Mouse (Mus musculus): Measurements from ENCODE around the gene Styx.
"Not testable (repeated sequence)": the region's sequence is repeated elsewhere in the genome, so short reads cannot be mapped to it uniquely, and the experiment has no call there.

The Styx gene

GRCm38 (mm10) chr14:45439387-45439786 lies 88.5 kb downstream of the Styx start:
- no peak for DNase-seq

- DNase-seq = no peak
Measured at GRCm38 (mm10) chr14:45441291-45441690, 90.4 kb downstream of the Styx start.

GRCm38 (mm10) chr14:45442781-45443560 lies 92.1 kb downstream of the Styx start:
- no peak for DNase-seq

- no peak for DNase-seq
Measured at GRCm38 (mm10) chr14:45444870-45445269, 94.0 kb downstream of the Styx start.

GRCm38 (mm10) chr14:45445445-45445844 lies 94.6 kb downstream of the Styx start:
- no peak for DNase-seq

GRCm38 (mm10) chr14:45446777-45447176 lies 95.9 kb downstream of the Styx start:
- DNase-seq = no peak

- no peak for DNase-seq
Measured at GRCm38 (mm10) chr14:45451090-45451489, 100.2 kb downstream of the Styx start.

GRCm38 (mm10) chr14:45452148-45452547 lies 101.3 kb downstream of the Styx start:
- DNase-seq = no peak

- no peak for DNase-seq
Measured at GRCm38 (mm10) chr14:45452861-45453512, 102.1 kb downstream of the Styx start.

GRCm38 (mm10) chr14:45453538-45454233 lies 102.8 kb downstream of the Styx start:
- no peak for DNase-seq

- no peak for DNase-seq
Measured at GRCm38 (mm10) chr14:45455651-45456501, 105.0 kb downstream of the Styx start.

- DNase-seq = no peak
Measured at GRCm38 (mm10) chr14:45456502-45456846, 105.6 kb downstream of the Styx start.

GRCm38 (mm10) chr14:45457003-45457402 lies 106.1 kb downstream of the Styx start:
- DNase-seq = no peak

GRCm38 (mm10) chr14:45459877-45460276 lies 109.0 kb downstream of the Styx start:
- DNase-seq = no peak

GRCm38 (mm10) chr14:45460491-45460890 lies 109.6 kb downstream of the Styx start:
- no peak for DNase-seq

GRCm38 (mm10) chr14:45461945-45462344 lies 111.1 kb downstream of the Styx start:
- DNase-seq = no peak

- no peak for DNase-seq
Measured at GRCm38 (mm10) chr14:45462374-45462773, 111.5 kb downstream of the Styx start.

GRCm38 (mm10) chr14:45462875-45463475 lies 112.1 kb downstream of the Styx start:
- no peak for DNase-seq

GRCm38 (mm10) chr14:45463599-45463998 lies 112.7 kb downstream of the Styx start:
- DNase-seq = no peak

- no peak for DNase-seq
Measured at GRCm38 (mm10) chr14:45464036-45465035, 113.4 kb downstream of the Styx start.

- DNase-seq = not testable (repeated sequence)
Measured at GRCm38 (mm10) chr14:45466371-45466770, 115.5 kb downstream of the Styx start.
